Mouse (Mus musculus) brain, embryonic 14.5 days (tissue): ENCODE measurements around the gene Fundc1. TPM values are rescaled to one million over a fixed set of nuclear protein-coding genes. Genes with fewer than 3 reads are reported as not detected.

ENCODE experiments used
- DNase-seq: peaks from one replicate; pipeline ENCODE4 v3.0.0-alpha.2; 2011; ENCODE audit warnings: low read depth
- CTCF ChIP-seq: fragments of 200-500 bp; IDR thresholded peaks from 2 replicates; pipeline ENCODE4 v1.5.1; 2012; ENCODE audit warnings: inconsistent platforms, mild to moderate bottlenecking, moderate library complexity, borderline replicate concordance; ENCODE audit not compliant: insufficient read depth, insufficient read length; ENCODE audit errors: extremely low read depth
- POLR2A ChIP-seq: fragments of 200-500 bp; IDR thresholded peaks from 2 replicates; pipeline ENCODE4 v1.6.1; 2012; ENCODE audit warnings: mild to moderate bottlenecking, inconsistent platforms, borderline replicate concordance; ENCODE audit not compliant: poor library complexity, insufficient read depth, insufficient read length, severe bottlenecking; ENCODE audit errors: extremely low read depth
- polyA plus RNA-seq: library from polyadenylated mRNA; depleted of rRNA; stranded (reverse); fragments of >200 nt; gene quantifications from 2 replicates; pipeline ENCODE4 v1.2.3, GENCODE M21; 2012

The Fundc1 gene
- polyA plus RNA-seq, 1 experiment, result 33.0 TPM

DNA sequence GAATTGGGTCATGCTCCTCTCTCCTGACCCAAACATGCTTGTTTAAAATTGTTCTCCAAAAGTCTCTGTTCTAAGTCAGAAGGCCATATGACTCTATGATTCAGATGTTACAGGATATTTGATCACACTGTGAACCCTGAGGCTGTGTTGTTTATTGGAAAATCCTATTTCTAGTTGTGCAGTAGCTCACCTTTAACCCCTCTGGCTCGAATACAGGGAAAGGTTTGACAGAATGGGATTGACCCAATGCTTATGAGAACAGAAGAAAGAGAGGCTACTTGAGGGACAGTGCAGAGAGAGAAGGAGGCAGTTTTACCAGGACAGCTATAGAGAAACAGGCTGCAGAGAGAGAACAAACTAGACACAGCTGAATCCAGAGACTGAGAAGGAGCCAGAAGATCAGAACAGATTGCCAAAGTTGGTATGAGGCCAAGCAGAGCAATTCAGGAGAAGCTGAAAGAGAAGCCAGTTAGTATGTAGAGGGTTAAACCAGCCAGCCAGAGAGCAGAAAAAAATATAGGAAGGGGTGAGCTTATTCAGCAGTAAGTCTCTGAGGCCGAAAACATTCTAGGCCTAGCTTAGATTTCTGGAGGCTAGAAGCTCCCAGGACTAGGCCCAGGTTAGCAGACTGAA lies 27.1 kb downstream of the Fundc1 start:
- no peak for TF ChIP-seq POLR2A
- TF ChIP-seq CTCF, result no peak
- peak; percentile 52 for DNase-seq

DNA sequence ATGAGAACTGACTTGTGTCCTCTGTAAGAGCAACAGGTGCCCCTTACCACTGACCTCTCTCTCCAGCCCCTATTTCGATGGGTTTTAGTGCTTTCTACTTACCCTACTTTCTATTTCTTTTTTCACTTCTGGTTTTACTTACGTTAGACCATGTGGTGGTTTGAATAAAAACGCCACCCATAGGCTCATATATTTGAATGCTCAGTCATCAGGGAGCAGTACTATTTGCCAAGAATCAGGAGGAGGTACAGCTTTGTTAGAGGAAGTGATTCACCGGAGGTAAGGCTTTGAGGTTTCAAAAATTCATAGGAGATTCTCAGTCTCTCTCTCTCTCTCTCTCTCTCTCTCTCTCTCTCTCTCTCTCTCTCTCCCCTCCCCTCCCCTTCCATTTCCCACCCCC lies 34.4 kb downstream of the Fundc1 start:
- no peak for DNase-seq
- TF ChIP-seq CTCF (no peak), POLR2A (no peak)

DNA sequence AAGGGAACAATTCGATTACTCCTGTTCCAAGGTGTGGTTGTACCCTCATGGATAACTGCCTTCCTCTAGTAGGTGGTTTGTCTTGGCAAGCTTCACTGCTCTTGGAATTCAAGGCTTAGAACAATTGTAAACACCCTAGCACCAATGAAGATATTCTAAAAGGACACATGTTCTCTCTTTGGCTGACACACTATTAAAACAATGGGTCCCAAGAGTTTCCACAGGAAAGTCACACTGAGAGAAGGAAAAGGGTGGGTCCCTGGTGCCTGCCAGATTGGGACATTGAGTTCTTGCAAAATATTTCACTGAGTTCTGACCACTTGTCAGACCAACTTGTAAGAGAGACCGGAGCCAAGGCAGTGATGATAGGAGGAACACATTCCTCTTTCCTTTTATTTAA lies 45.1 kb downstream of the Fundc1 start:
- TF ChIP-seq POLR2A (no peak), CTCF (no peak)
- no peak for DNase-seq

DNA sequence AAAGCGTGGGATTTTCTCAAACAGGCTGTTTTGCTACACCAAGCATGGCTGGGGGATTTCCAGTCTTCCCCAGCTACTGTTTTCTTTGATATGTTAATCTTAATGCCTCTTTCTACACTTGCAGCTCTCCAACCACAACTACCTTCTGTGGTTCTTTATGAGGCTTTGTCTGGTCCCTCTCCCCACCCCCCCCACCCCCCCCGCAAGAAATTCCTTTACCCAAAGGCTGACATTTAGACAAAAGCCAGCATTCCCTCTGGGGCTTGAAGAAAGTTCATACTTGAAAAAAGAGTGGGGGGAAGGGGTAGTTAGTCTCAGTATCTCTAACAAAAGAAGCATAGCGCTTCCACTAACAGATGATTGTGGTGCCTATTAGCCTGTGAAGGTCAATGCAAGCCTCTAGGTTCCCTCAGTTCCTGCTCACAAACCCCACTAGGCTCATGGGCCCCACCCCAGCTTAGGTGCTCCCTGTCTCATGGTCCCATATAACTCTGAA lies 50.9 kb downstream of the Fundc1 start:
- no peak for TF ChIP-seq CTCF
- no peak for TF ChIP-seq POLR2A
- peak; percentile 70 for DNase-seq

DNA sequence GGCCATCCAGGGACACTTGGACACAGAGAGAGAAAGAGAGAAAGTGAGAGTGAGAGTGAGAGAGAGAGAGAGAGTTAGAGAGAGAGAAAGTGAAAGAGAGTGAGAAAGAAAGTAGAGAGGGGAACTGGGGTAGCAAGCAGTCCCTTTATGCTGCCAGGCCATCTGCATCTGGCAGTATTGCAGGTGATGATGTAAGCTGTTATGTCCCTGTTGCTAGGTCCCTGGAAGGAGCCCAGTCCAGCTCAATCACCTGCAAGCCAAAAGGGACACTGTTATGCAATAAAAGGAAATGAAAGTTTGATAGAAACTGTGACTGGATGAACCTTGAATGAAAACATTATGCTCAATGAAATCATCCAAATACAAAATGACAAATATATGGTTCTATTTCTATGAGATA lies 52.0 kb downstream of the Fundc1 start:
- DNase-seq, result peak; percentile 40
- no peak for TF ChIP-seq CTCF
- no peak for TF ChIP-seq POLR2A

DNA sequence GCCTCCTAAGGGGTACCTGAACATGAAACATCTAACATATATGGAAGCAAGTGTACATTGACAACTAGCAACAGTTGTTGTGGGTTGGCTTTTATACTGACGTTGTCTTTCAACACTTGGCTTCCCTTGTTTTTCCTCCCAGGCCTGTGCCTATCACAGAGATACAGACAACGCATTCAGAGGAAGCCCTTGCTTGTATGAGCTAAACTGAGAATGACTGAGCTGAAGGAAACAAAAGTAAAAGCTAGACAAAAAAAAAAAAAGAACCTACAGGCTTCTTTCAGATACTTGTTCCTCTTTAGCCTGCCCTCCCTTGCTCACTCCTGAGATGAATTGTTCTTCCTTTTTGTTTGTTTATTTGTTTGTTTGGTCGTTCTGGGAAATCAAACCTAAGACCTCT lies 58.1 kb downstream of the Fundc1 start:
- no peak for DNase-seq
- no peak for TF ChIP-seq POLR2A
- no peak for TF ChIP-seq CTCF

DNA sequence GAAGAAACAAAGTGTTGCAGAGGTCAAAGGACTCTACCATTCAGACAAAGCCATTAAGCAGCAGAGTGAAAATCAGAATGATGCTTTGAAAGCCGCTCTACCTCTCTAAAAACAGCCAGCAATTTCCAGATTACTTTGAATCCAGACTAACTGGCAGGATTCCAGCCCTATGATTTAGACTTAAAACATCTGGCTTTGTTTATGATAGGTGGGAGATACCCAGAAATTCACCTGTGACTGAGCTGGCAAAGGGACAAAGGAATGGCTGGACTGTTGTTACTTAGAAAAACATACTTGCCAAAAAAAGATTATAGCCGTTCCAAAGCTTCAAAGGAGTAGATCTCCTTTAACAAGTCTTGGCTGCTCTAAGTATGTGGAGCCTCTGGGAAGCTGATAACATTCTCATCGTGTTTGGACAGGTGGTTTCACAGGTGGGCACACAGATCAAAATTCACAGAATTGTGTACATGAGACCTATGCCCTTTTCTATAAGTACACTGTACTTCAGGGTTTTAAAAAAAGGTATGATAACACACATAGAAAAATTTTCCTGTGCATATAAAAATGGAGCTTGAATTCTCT lies 60.0 kb downstream of the Fundc1 start:
- TF ChIP-seq POLR2A (no peak), CTCF (no peak)
- no peak for DNase-seq
